ENCODE assay signal across 9 mouse cellular contexts in the genomic region with DNA sequence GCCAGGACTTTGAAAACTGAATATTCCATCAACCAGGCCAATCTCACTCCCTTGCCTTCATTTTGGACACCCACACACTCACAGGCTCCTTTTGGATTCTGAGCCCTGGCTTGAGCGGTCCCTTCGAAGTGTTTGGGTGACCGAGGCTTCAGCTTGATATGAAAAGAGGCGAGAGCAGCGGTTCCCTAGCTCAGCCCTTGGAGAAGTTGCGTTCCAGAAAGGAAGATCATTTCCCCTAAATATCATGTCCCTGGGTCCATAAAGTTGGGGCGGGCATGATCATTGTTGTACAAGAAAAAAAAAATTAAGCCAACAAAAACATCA. TPM values are rescaled to one million over a fixed set of nuclear protein-coding genes. Genes with fewer than 3 reads are reported as not detected.
DNase-seq lines count a peak whose midpoint lies in the region; ATAC-seq and TF ChIP-seq lines count a peak whose summit lies in the region.
"Had no signal": no experiment of that assay in that cellular context is flagged by ENCODE, and none has a peak within 500 bp of the region (broad histone marks: within the 10 kb centered on the region; RNA-seq: fewer than 3 reads in every experiment).

No protein-coding gene starts in this region.

- no peaks in the 10 kb centered on the region for H3K36me3 ChIP-seq in embryonic facial prominence, embryonic 12.5 days
- no peaks in the 10 kb centered on the region for H3K36me3 ChIP-seq in intestine, embryonic 16.5 days (ENCODE audit: control insufficient read depth, insufficient read depth, low read length)
- H3K36me3 ChIP-seq in myocyte (ENCODE audit: control insufficient read depth, insufficient read depth), result no peaks in the 10 kb centered on the region

- WGBS in embryonic facial prominence, embryonic 12.5 days, result 5% methylated on average over 7 of the region's 7 CpGs
- 2% methylated on average over 7 of the region's 7 CpGs for WGBS in intestine, embryonic 16.5 days

- TF ChIP-seq POLR2A in myocyte (IDR thresholded peaks at IDR 0.05; ENCODE audit: insufficient read length, low read depth), result no peak

- no peak for DNase-seq in left cerebral cortex, adult 2 months (ENCODE audit: extremely low spot score in 1 of 2, low spot score in 2 of 2)
- DNase-seq in left cerebral cortex, adult 9 months (ENCODE audit: low spot score in 2 of 2), result no peak
- DNase-seq in ovary, adult 18-20 months (ENCODE audit: low spot score), result no peak
- no peak for DNase-seq in urinary bladder, postnatal 25 days (ENCODE audit: low spot score)
- DNase-seq in yolk sac, embryonic 10.5 days (ENCODE audit: low spot score), result no peak

- H3ac ChIP-seq in myocyte (ENCODE audit: control insufficient read depth, insufficient read length), result peak overlapping the region; percentile 60

- H3K27ac ChIP-seq in left cerebral cortex, adult 2 months, result peak overlapping the region; percentile 93
- H3K27ac ChIP-seq in embryonic facial prominence, embryonic 12.5 days, result peak overlapping the region; percentile 83; the same call in 1 of the 2 replicates
- H3K27ac ChIP-seq in intestine, embryonic 16.5 days (ENCODE audit: low read length), result peak overlapping the region; percentile 73

- intact Hi-C loops in left cerebral cortex, adult 2 months (cut with DNase I), result loop anchor here (2.0 kb wide), 1 partner anchor 30 kb away; a partner anchor contains a TSS

- no peak for TF ChIP-seq CTCF in left cerebral cortex, adult 2 months (IDR thresholded peaks at IDR 0.05)

- H3K4me1 ChIP-seq in embryonic facial prominence, embryonic 12.5 days, result peaks cover 10% of the 10 kb centered on the region
- peaks cover 4% of the 10 kb centered on the region; the same call in 1 of the 2 replicates for H3K4me1 ChIP-seq in intestine, embryonic 16.5 days (ENCODE audit: control insufficient read depth, insufficient read depth, low read length)

- H3K9me3 ChIP-seq in embryonic facial prominence, embryonic 12.5 days, result no peaks in the 10 kb centered on the region
- no peaks in the 10 kb centered on the region for H3K9me3 ChIP-seq in intestine, embryonic 16.5 days (ENCODE audit: control insufficient read depth, low read length)

- H3K27me3 ChIP-seq in embryonic facial prominence, embryonic 12.5 days, result no peaks in the 10 kb centered on the region
- H3K27me3 ChIP-seq in intestine, embryonic 16.5 days (replicated peaks; ENCODE audit: control insufficient read depth, insufficient read depth, low read length), result no peaks in the 10 kb centered on the region
- H3K27me3 ChIP-seq in myocyte (ENCODE audit: control insufficient read depth, insufficient read depth, insufficient read length), result no peaks in the 10 kb centered on the region

- H3K9ac ChIP-seq in embryonic facial prominence, embryonic 12.5 days, result peak overlapping the region; percentile 85
- H3K9ac ChIP-seq in intestine, embryonic 16.5 days (ENCODE audit: low read depth, low read length), result peak overlapping the region; percentile 86

- peak; percentile 9; the same call in 1 of the 2 replicates for ATAC-seq in embryonic facial prominence, embryonic 12.5 days (ENCODE audit: insufficient number of reproducible peaks, insufficient read depth, low FRiP score, low TSS enrichment)
- ATAC-seq in intestine, embryonic 16.5 days, result peak; percentile 24; the same call in 1 of the 2 replicates

- H3K4me3 ChIP-seq in left cerebral cortex, adult 2 months, result peak overlapping the region; percentile 85
- H3K4me3 ChIP-seq in embryonic facial prominence, embryonic 12.5 days, result peak overlapping the region; percentile 93
- peak overlapping the region; percentile 81 for H3K4me3 ChIP-seq in intestine, embryonic 16.5 days (ENCODE audit: low read length)
- peak overlapping the region; percentile 46 for H3K4me3 ChIP-seq in myocyte

- peak overlapping the region; percentile 63 for H3K4me2 ChIP-seq in embryonic facial prominence, embryonic 12.5 days (replicated peaks)
- peak overlapping the region; percentile 84 for H3K4me2 ChIP-seq in intestine, embryonic 16.5 days (ENCODE audit: low read depth, low read length)
- peak overlapping the region; percentile 80 for H3K4me2 ChIP-seq in myocyte (ENCODE audit: low read depth)

- H3K79me2 ChIP-seq in myocyte (ENCODE audit: control insufficient read depth, insufficient read depth), result no peaks in the 10 kb centered on the region

TF ChIP-seq in myocyte, 11 proteins besides CTCF, POLR2A, EP300 and RAD21:
- TF ChIP-seq E2F4 (IDR thresholded peaks at IDR 0.05; ENCODE audit: insufficient read depth) (no peak), MYOG (IDR thresholded peaks at IDR 0.05; ENCODE audit: control insufficient read depth in 1 of 3, insufficient read depth in 1 of 3, insufficient read length in 2 of 3, low read depth in 2 of 3) (no peak), MYOD1 (IDR thresholded peaks at IDR 0.05; ENCODE audit: control insufficient read depth in 1 of 3, insufficient read length in 2 of 3, low read depth in 2 of 3) (no peak), REST (IDR thresholded peaks at IDR 0.05; ENCODE audit: insufficient read depth, insufficient read length) (no peak), TCF12 (IDR thresholded peaks at IDR 0.05; ENCODE audit: insufficient read depth, poor library complexity, severe bottlenecking) (no peak), TCF3 (IDR thresholded peaks at IDR 0.05; ENCODE audit: insufficient read length, low read depth) (no peak), USF1 (IDR thresholded peaks at IDR 0.05; ENCODE audit: low read depth) (no peak), MAX (IDR thresholded peaks at IDR 0.05; ENCODE audit: low read depth) (no peak), POLR2AphosphoS2 (IDR thresholded peaks at IDR 0.05; ENCODE audit: insufficient read length, low read depth) (no peak), CEBPB (IDR thresholded peaks at IDR 0.05; ENCODE audit: insufficient read depth, poor library complexity, severe bottlenecking) (no peak), SRF (IDR thresholded peaks at IDR 0.05; ENCODE audit: control insufficient read depth, insufficient read length, low read depth) (no peak)

RNA-seq across cellular contexts. Expression of a gene that starts 0.5 kb away (rescaled TPM):
- 10 to 100 TPM; 41.5 to 42.6 TPM for total RNA-seq in left cerebral cortex, adult 2 months (2021)
- polyA plus RNA-seq in embryonic facial prominence, embryonic 12.5 days (2016; fragmentation: Nextera tagmentation; extraction: Ambion mirVana), result 67.0 and 70.7 TPM in 2 replicates
- 21.8 and 24.5 TPM in 2 replicates for polyA plus RNA-seq in intestine, embryonic 16.5 days (2015; fragmentation: Nextera tagmentation; extraction: Ambion mirVana)
- polyA plus RNA-seq in myocyte (2012; fragmentation: generic; extraction: Trizol), result 7.8 TPM

RNA-seq across cellular contexts. Expression of a gene that starts 3.7 kb away (rescaled TPM):
- total RNA-seq in left cerebral cortex, adult 2 months (2021), result not detected
- polyA plus RNA-seq in embryonic facial prominence, embryonic 12.5 days (2016; fragmentation: Nextera tagmentation; extraction: Ambion mirVana), result 0.18 and 0.19 TPM in 2 replicates
- not detected in 2 replicates for polyA plus RNA-seq in intestine, embryonic 16.5 days (2015; fragmentation: Nextera tagmentation; extraction: Ambion mirVana)
- not detected for polyA plus RNA-seq in myocyte (2012; fragmentation: generic; extraction: Trizol)
- total RNA-seq: megakaryocyte-erythroid progenitor cell, adult 5-6 weeks had no signal

RNA-seq across cellular contexts. Expression of a gene that starts 30.2 kb away (rescaled TPM):
- 1 to 10 TPM in 1 of 2 experiments, under 1 TPM in 1; 0.63 to 1.4 TPM for total RNA-seq in left cerebral cortex, adult 2 months (2021)
- polyA plus RNA-seq in embryonic facial prominence, embryonic 12.5 days (2016; fragmentation: Nextera tagmentation; extraction: Ambion mirVana), result 4.5 and 4.9 TPM in 2 replicates
- polyA plus RNA-seq in intestine, embryonic 16.5 days (2015; fragmentation: Nextera tagmentation; extraction: Ambion mirVana), result 44.7 and 46.7 TPM in 2 replicates
- 4.3 TPM for polyA plus RNA-seq in myocyte (2012; fragmentation: generic; extraction: Trizol)
- total RNA-seq: megakaryocyte-erythroid progenitor cell, adult 5-6 weeks had no signal
